Mouse (Mus musculus) urinary bladder, postnatal 36 days (tissue): Measurements from ENCODE around the gene Bcap31.
A peak's percentile ranks its signal among the peaks of the same experiment; 100 is the strongest.

Source experiments
- DNase-seq, 2 experiments: peaks; one replicate each; pipeline ENCODE4 v3.0.0; 2022; ENCODE audit warnings: low spot score in 2 of 2, mixed read lengths in 1 of 2

The Bcap31 gene

GRCm38 (mm10) chrX:73684156-73684555 is 31.8 kb downstream of the Bcap31 start:
- DNase-seq: no peak

- DNase-seq: no peak
Measured at GRCm38 (mm10) chrX:73676668-73677067, 39.3 kb downstream of the Bcap31 start.

GRCm38 (mm10) chrX:73675231-73675630 is 40.7 kb downstream of the Bcap31 start:
- no peak for DNase-seq

- DNase-seq: no peak
Measured at GRCm38 (mm10) chrX:73673968-73674661, 41.9 kb downstream of the Bcap31 start.

GRCm38 (mm10) chrX:73673619-73673967 is 42.4 kb downstream of the Bcap31 start:
- DNase-seq: no peak

- peak; percentile 39 to 66 for DNase-seq
Measured at GRCm38 (mm10) chrX:73672879-73673618, 42.9 kb downstream of the Bcap31 start, which contains the start of gene Slc6a8. Gene Slc6a8, plus strand, starts transcription at chrX:73673150.

- DNase-seq: peak in 1 of 2 experiments; percentile 41
Measured at GRCm38 (mm10) chrX:73672031-73672431, 43.9 kb downstream of the Bcap31 start.

- no peak for DNase-seq
Measured at GRCm38 (mm10) chrX:73663143-73663542, 52.8 kb downstream of the Bcap31 start.

GRCm38 (mm10) chrX:73660284-73660665 is 55.7 kb downstream of the Bcap31 start:
- no peak for DNase-seq

- no peak for DNase-seq
Measured at GRCm38 (mm10) chrX:73659575-73660283, 56.2 kb downstream of the Bcap31 start, which contains the start of gene Pnck. Gene Pnck, minus strand, starts transcription at chrX:73660117.

- DNase-seq: no peak
Measured at GRCm38 (mm10) chrX:73658936-73659574, 56.9 kb downstream of the Bcap31 start.

- DNase-seq: no peak
Measured at GRCm38 (mm10) chrX:73658391-73658790, 57.6 kb downstream of the Bcap31 start.

- DNase-seq: no peak
Measured at GRCm38 (mm10) chrX:73655529-73655928, 60.4 kb downstream of the Bcap31 start.

- peak in 1 of 2 experiments; percentile 62 for DNase-seq
Measured at GRCm38 (mm10) chrX:73654177-73654576, 61.8 kb downstream of the Bcap31 start.

GRCm38 (mm10) chrX:73653392-73653791 is 62.6 kb downstream of the Bcap31 start:
- no peak for DNase-seq

- no peak for DNase-seq
Measured at GRCm38 (mm10) chrX:73650869-73651268, 65.1 kb downstream of the Bcap31 start.

- DNase-seq: no peak
Measured at GRCm38 (mm10) chrX:73645121-73645520, 70.9 kb downstream of the Bcap31 start.

GRCm38 (mm10) chrX:73639901-73640469 is 76.0 kb downstream of the Bcap31 start:
- DNase-seq: no peak

GRCm38 (mm10) chrX:73639255-73639675 is 76.7 kb downstream of the Bcap31 start, which contains the start of gene Dusp9:
Gene Dusp9, plus strand, starts transcription at chrX:73639419.
- DNase-seq: peak in 1 of 2 experiments; percentile 22

- no peak for DNase-seq
Measured at GRCm38 (mm10) chrX:73637415-73637814, 78.6 kb downstream of the Bcap31 start.
